Mouse (Mus musculus) induced T-regulatory cell, adult 2 months (primary cell): ENCODE measurements at regions not wholly inside any gene's neighbourhood (a gene's known extent, or its start where the extent isn't known, plus 50 kb on each side); places are given as distances from the start of the nearest gene placed in this dataset.

Experiments used
- DNase-seq: peaks from one replicate; pipeline ENCODE4 v3.0.0-alpha.2; 2012; ENCODE audit warnings: low read depth

DNA sequence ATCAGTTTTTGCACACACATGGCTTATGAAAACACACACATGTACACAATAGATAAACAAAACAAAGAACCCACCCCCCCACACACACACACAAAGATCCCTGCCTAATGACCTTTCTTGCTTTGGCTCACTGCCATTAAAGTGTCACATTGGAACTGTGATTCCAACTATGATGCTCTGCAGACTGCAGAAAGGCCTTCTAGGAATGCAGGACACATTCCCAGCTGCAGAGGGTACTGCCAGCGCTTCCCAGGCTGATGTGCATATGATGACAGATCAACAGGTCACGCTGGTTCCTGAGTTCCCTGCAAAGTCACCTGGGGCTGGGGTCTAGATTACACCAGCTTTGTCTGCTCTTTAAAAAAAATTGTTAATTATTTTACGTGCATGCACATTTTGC is 68.1 kb upstream of the Ppm1j start:
- no peak for DNase-seq

DNA sequence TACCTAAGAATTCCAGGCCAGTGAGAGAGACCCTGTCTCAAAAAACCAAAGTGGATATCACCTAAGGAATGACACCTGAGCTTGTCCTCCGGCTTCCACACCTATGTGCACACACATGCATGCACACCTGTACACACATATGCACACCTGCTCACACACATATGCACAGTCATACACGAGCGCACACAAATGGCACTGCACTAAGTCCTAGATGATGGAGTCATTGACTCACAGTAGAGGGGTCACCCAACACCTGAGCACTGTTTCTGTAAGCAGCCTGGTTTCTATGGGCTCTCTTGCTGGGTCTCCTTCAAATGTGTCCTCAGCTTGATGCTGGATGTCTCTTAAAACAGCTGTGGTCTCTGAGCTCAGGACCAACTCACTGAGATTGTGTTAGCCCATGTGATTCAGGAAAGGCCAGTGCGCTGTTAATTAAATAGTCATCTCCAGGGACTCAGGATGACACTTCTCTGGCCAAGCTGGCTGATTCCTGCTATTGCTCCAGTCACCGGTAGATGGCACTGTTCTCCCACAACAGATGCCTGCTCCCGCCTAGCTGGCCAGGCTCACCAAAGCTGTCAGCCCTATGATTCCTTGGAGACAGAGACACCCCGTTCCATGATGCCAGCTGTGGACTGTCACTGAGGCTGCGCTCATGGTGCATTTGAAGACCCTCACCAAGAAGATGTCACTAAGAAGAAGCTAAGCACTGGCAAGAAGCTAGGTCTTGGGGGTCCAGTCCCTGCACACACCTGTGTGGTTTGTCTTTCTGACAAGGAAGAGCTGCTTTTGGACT is 66.8 kb upstream of the Ppm1j start:
- peak; percentile 84 for DNase-seq

DNA sequence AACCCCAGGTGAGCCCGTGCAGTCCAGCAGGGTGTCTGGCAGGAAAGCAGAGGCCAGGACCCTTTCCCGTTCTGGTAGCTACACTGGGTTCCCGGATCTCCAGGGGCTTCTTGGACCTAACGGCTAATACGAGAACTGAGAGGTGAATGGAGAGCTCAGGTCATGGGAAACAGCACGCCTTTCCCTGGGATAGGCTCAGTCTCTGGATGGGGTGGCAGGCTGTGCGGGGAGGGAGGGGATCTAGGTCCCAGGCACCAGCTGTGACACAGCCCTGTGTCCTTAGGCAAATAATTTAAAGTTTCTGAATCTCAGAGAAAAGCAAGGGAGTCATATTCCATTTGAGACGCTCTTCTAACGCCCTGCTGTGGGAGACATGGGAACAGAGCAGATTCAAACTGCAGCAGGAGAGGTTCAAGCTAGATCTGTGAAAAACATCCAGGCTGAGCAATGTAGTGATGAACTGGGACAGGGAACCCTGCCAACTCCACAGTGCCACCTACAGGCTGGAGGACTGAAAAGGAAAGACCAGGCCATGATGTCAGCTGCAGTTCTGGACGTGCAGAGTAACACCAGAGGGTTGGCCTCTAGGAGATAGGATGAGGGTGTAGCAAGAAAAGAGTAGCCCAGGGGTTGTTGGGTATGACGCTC is 66.1 kb upstream of the Ppm1j start:
- DNase-seq = peak; percentile 90
